Comparison of ENCODE assay signal across 7 mouse cellular contexts in genomic region chr10:93539775-93540430, GRCm38 (mm10). TPM values are rescaled to one million over a fixed set of nuclear protein-coding genes. Genes with fewer than 3 reads are reported as not detected.
DNase-seq lines count a peak whose midpoint lies in the region; ATAC-seq lines count a peak whose summit lies in the region.

TSS of gene Amdhd1 (minus strand) at chr10:93540033.

- peak; percentile 91 for ATAC-seq in intestine, embryonic 14.5 days (replicated peaks; ENCODE audit: low FRiP score, low TSS enrichment, low read depth)
- peak; percentile 95 for ATAC-seq in midbrain, embryonic 11.5 days (ENCODE audit: low FRiP score)

- DNase-seq in adrenal gland, adult 18-20 months (ENCODE audit: low spot score in 2 of 2): peak; percentile 74 to 76
- DNase-seq in embryo, embryonic 11 days: peak; percentile 91
- DNase-seq in gastrocnemius, postnatal 25 days: peak; percentile 78
- peak; percentile 82 for DNase-seq in intestine, embryonic 14.5 days (ENCODE audit: low spot score)
- DNase-seq in left cerebral cortex, postnatal 4 days: peak; percentile 83
- DNase-seq in midbrain, embryonic 11.5 days (ENCODE audit: low spot score, missing footprints): peak; percentile 93
- DNase-seq in right cerebral cortex, postnatal 4 days: peak; percentile 71

- H3K4me2 ChIP-seq in intestine, embryonic 14.5 days (ENCODE audit: low read length): peak within 1 kb of the TSS; percentile 67
- H3K4me2 ChIP-seq in midbrain, embryonic 11.5 days: peak within 1 kb of the TSS; percentile 59

- intact Hi-C loops in left cerebral cortex, postnatal 4 days (cut with DNase I): no loop called here

- no peaks in the 10 kb centered on the region for H3K9me3 ChIP-seq in intestine, embryonic 14.5 days (ENCODE audit: control insufficient read depth, low read length)
- H3K9me3 ChIP-seq in midbrain, embryonic 11.5 days (ENCODE audit: control insufficient read depth, low read length): no peaks in the 10 kb centered on the region

- 3% methylated on average over 35 of the region's 35 CpGs for WGBS in intestine, embryonic 14.5 days
- WGBS in midbrain, embryonic 11.5 days: 4% methylated on average over 35 of the region's 35 CpGs

- H3K4me1 ChIP-seq in intestine, embryonic 14.5 days (replicated peaks; ENCODE audit: control insufficient read depth, insufficient read depth, low read length): peaks cover 6% of the 10 kb centered on the region
- H3K4me1 ChIP-seq in midbrain, embryonic 11.5 days (ENCODE audit: control insufficient read depth, insufficient read depth, low read length): peaks cover 4% of the 10 kb centered on the region; the same call in 1 of the 2 replicates

- 0 out of 2 replicates have a peak, but pooled peaks cover 6% of the 10 kb centered on the region for H3K27me3 ChIP-seq in intestine, embryonic 14.5 days (replicated peaks; ENCODE audit: control insufficient read depth, insufficient read depth, low read length)
- no peaks in the 10 kb centered on the region; the same call in 1 of the 2 replicates for H3K27me3 ChIP-seq in midbrain, embryonic 11.5 days (ENCODE audit: control insufficient read depth, insufficient read depth, low read length)

- peak within 1 kb of the TSS; percentile 40 for H3K4me3 ChIP-seq in intestine, embryonic 14.5 days (ENCODE audit: low read depth, low read length)
- H3K4me3 ChIP-seq in midbrain, embryonic 11.5 days (ENCODE audit: low read depth, low read length): peak within 1 kb of the TSS; percentile 31

- 0 out of 2 replicates have a peak within 1 kb of the TSS, but pooled peaks have one; percentile 25 for H3K9ac ChIP-seq in intestine, embryonic 14.5 days (ENCODE audit: low read length)
- H3K9ac ChIP-seq in midbrain, embryonic 11.5 days (ENCODE audit: low read length): peak within 1 kb of the TSS; percentile 54

- H3K27ac ChIP-seq in intestine, embryonic 14.5 days (ENCODE audit: low read depth): no peak within 1 kb of the TSS
- no peak within 1 kb of the TSS for H3K27ac ChIP-seq in midbrain, embryonic 11.5 days (ENCODE audit: low read depth, low read length)

- H3K36me3 ChIP-seq in intestine, embryonic 14.5 days (ENCODE audit: control insufficient read depth, insufficient read depth, low read length): no peaks in the 10 kb centered on the region
- no peaks in the 10 kb centered on the region for H3K36me3 ChIP-seq in midbrain, embryonic 11.5 days (ENCODE audit: control insufficient read depth, insufficient read depth, low read length)

RNA-seq across cellular contexts. Expression of gene Amdhd1, which starts in this region (rescaled TPM):
- total RNA-seq in adrenal gland, adult 18-20 months (2021): not detected
- total RNA-seq in gastrocnemius, postnatal 25 days (2021): not detected
- 1.8 TPM in 2 replicates for polyA plus RNA-seq in intestine, embryonic 14.5 days (2014; fragmentation: Nextera tagmentation; extraction: Ambion mirVana)
- total RNA-seq in left cerebral cortex, postnatal 4 days (2021): 1 to 10 TPM; 1.1 to 1.4 TPM
- polyA plus RNA-seq in midbrain, embryonic 11.5 days (2014; fragmentation: Nextera tagmentation; extraction: Ambion mirVana): 0.11 TPM in 1 of 2 replicates, not detected in the other

Comparison
In these comparisons a context has a peak if more than half of its experiments do, and no peak if none do; other contexts are left out.
1. Peak in DNase-seq in adrenal gland, adult 18-20 months; RNA of the gene not detected or under 1 TPM.
2. Peak in DNase-seq in gastrocnemius, postnatal 25 days; RNA of the gene not detected or under 1 TPM.
3. Peak in DNase-seq, ATAC-seq, H3K4me3 ChIP-seq, H3K9ac ChIP-seq and H3K4me2 ChIP-seq in midbrain, embryonic 11.5 days; RNA of the gene not detected or under 1 TPM.